Mouse (Mus musculus): Measurements from ENCODE around the gene Oosp2.

Gene Oosp2

GRCm38 (mm10) chr19:11660459-11660858, at the start of gene Oosp2:
Oosp2 (minus strand) TSS chr19:11660559.
- no peak for DNase-seq

GRCm38 (mm10) chr19:11698342-11698741, 38.0 kb upstream of the Oosp2 start:
- DNase-seq = no peak

GRCm38 (mm10) chr19:11696755-11697154, 36.4 kb upstream of the Oosp2 start, which contains the start of gene Oosp3:
Oosp3 (plus strand) TSS chr19:11697055.
- no peak for DNase-seq

GRCm38 (mm10) chr19:11691454-11691853, 31.1 kb upstream of the Oosp2 start:
- DNase-seq = no peak

GRCm38 (mm10) chr19:11690839-11691238, 30.5 kb upstream of the Oosp2 start, which contains the start of gene Oosp1:
Oosp1 (minus strand) TSS chr19:11691150.
- no peak for DNase-seq

- DNase-seq = no peak
These were observed 1.2 kb upstream of the Oosp2 start for GRCm38 (mm10) chr19:11661562-11661961.

- DNase-seq = no peak
These were observed 1.2 kb downstream of the Oosp2 start for GRCm38 (mm10) chr19:11659142-11659541.

GRCm38 (mm10) chr19:11649564-11649963, 10.8 kb downstream of the Oosp2 start:
- no peak for DNase-seq

- no peak for DNase-seq
These were observed 14.2 kb downstream of the Oosp2 start for GRCm38 (mm10) chr19:11646166-11646565.

- no peak for DNase-seq
These were observed 19.6 kb downstream of the Oosp2 start, which contains the start of gene Ms4a3 for GRCm38 (mm10) chr19:11640732-11641131. Ms4a3 (minus strand) TSS chr19:11640851.

- DNase-seq = no peak
These were observed 21.3 kb downstream of the Oosp2 start for GRCm38 (mm10) chr19:11639038-11639437.

- no peak for DNase-seq
These were observed 24.8 kb downstream of the Oosp2 start for GRCm38 (mm10) chr19:11635572-11635971.

- DNase-seq = no peak
These were observed 26.0 kb downstream of the Oosp2 start for GRCm38 (mm10) chr19:11634330-11634729.

- DNase-seq = no peak
These were observed 26.6 kb downstream of the Oosp2 start for GRCm38 (mm10) chr19:11633732-11634131.

- DNase-seq = peak; percentile 47
These were observed 35.1 kb downstream of the Oosp2 start for GRCm38 (mm10) chr19:11625231-11625630.

- DNase-seq = no peak
These were observed 35.6 kb downstream of the Oosp2 start for GRCm38 (mm10) chr19:11624800-11625199.

- no peak for DNase-seq
These were observed 36.8 kb downstream of the Oosp2 start, which contains the start of gene Ms4a2 for GRCm38 (mm10) chr19:11623551-11623950. Ms4a2 (minus strand) TSS chr19:11623719.

- no peak for DNase-seq
These were observed 42.4 kb downstream of the Oosp2 start for GRCm38 (mm10) chr19:11617983-11618382.

GRCm38 (mm10) chr19:11614805-11615204, 45.6 kb downstream of the Oosp2 start:
- no peak for DNase-seq

GRCm38 (mm10) chr19:11613776-11614443, 46.4 kb downstream of the Oosp2 start:
- no peak for DNase-seq

GRCm38 (mm10) chr19:11613084-11613483, 47.3 kb downstream of the Oosp2 start:
- no peak for DNase-seq

GRCm38 (mm10) chr19:11612293-11612692, 48.1 kb downstream of the Oosp2 start:
- DNase-seq = no peak

- peak; percentile 22 for DNase-seq
These were observed 48.8 kb downstream of the Oosp2 start for GRCm38 (mm10) chr19:11611541-11611945.

GRCm38 (mm10) chr19:11608172-11608571, 52.2 kb downstream of the Oosp2 start:
- DNase-seq = peak; percentile 52

GRCm38 (mm10) chr19:11604603-11605002, 55.8 kb downstream of the Oosp2 start, which contains the start of gene Ms4a6d:
Ms4a6d (minus strand) TSS chr19:11604849.
- DNase-seq = no peak

Measured in liver (tissue).